Mouse (Mus musculus) naive thymus-derived CD4-positive, alpha-beta T cell, adult 5 months (primary cell): ENCODE results near the gene Gm5916. TPM values are rescaled to one million over a fixed set of nuclear protein-coding genes. Genes with fewer than 3 reads are reported as not detected.

ENCODE experiments used
- polyA plus RNA-seq: library from polyadenylated mRNA; unstranded; fragments of 100-300 nt; shearing (Covaris generic); gene quantifications from one replicate; pipeline ENCODE4 v1.2.1, GENCODE M21; 2017

The Gm5916 gene
- not detected for polyA plus RNA-seq

DNA sequence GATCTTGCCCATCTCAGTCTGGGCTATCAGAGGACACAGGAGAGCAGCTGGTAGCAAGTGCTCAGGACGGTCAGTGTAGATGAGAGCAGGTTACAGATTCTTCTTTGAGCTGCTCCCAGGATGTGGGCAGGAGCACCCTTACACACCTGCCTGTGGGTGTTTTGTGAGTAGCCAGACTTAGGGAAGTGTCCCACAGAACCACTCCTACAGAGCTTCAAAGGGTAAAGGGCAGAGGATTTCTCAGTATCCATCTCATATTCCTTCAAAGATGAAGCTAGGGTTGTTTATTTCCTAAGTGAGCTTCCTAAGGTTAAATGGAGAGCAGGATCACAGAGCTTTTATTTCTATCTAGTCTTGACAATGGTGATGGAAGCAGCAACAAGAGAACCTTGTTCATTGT, at the start of gene Gm5916:
Gene Gm5916 (minus strand): TSS at position 101 of the 400 bp plus-strand sequence.

Other genes with a start within 250 kb of the Gm5916 start
- gene 9230113P08Rik, start 220.4 kb downstream of the Gm5916 start, polyA plus RNA-seq = not detected